Comparison of ENCODE assay signal across 2 mouse cellular contexts in the genomic region with DNA sequence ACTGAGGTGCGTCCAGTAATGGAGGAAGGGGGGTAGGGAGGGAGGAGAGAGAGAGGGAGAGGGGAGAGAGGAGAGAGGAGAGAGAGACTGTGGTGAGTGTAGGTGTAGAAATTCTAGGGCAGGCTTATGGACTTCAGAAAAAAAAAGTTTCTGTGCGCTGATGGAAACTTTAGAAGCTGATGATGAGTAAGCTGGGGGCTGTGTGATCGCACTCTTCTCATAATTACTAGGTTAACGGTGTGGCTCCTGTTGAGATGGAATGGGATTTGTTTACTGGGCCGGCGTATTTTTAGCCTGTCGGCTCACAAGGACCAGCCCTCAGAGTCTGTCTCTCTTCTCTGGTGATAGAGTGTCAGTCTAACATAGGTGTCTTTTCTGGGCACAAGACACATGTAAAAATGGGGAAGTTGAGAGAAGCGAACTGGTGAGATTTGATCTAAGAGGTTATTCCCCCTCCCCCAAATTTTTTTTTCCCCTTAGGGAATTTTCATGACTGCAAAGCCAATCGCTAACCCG.
TF ChIP-seq lines count a peak whose summit lies in the region.

No protein-coding gene starts in this region.

TF ChIP-seq in CH12.LX, 34 proteins besides CTCF, POLR2A, EP300 and RAD21 (continued from another document):
- TF ChIP-seq TBP (conservative IDR thresholded peaks at IDR 0.05; ENCODE audit: low read depth, low read length) (0 out of 2 replicates have a peak, but pooled peaks have one; percentile 43), MAZ (IDR thresholded peaks at IDR 0.05; ENCODE audit: low read depth, low read length) (no peak), UBTF (IDR thresholded peaks at IDR 0.05; ENCODE audit: low read depth, low read length) (no peak), TCF12 (IDR thresholded peaks at IDR 0.05; ENCODE audit: low read depth, low read length) (0 out of 2 replicates have a peak, but pooled peaks have one; percentile 37), MEF2A (IDR thresholded peaks at IDR 0.05; ENCODE audit: borderline replicate concordance, low read depth, low read length) (peak; percentile 63; the same call in 1 of the 2 replicates), CHD2 (IDR thresholded peaks at IDR 0.05; ENCODE audit: low read length) (peak; percentile 9; the same call in 1 of the 2 replicates), JUND (conservative IDR thresholded peaks at IDR 0.05; ENCODE audit: low read depth, low read length) (no peak), MYC (IDR thresholded peaks at IDR 0.05; ENCODE audit: low read depth, low read length) (peak; percentile 77), NELFE (IDR thresholded peaks at IDR 0.05; ENCODE audit: low read depth, low read length) (no peak), ZKSCAN1 (IDR thresholded peaks at IDR 0.05; ENCODE audit: borderline replicate concordance, low read depth, low read length) (no peak), MAX (IDR thresholded peaks at IDR 0.05; ENCODE audit: low read length) (0 out of 2 replicates have a peak, but pooled peaks have one; percentile 63), ETS1 (conservative IDR thresholded peaks at IDR 0.05; ENCODE audit: low read depth, low read length) (peak; percentile 37)

TF ChIP-seq in myocyte, 11 proteins besides CTCF, POLR2A, EP300 and RAD21 (continued from another document):
- no peak for TF ChIP-seq TCF12 (IDR thresholded peaks at IDR 0.05; ENCODE audit: insufficient read depth, poor library complexity, severe bottlenecking)
- no peak for TF ChIP-seq USF1 (IDR thresholded peaks at IDR 0.05; ENCODE audit: low read depth)
- TF ChIP-seq E2F4 (IDR thresholded peaks at IDR 0.05; ENCODE audit: insufficient read depth): no peak
